Mouse (Mus musculus): Measurements from ENCODE around the gene Ttyh1. TPM values are rescaled to one million over a fixed set of nuclear protein-coding genes. Genes with fewer than 3 reads are reported as not detected.

The Ttyh1 gene
- polyA plus RNA-seq, 1 experiment from 2014 or later, result 66.6 TPM

GRCm38 (mm10) chr7:4143506-4143905 lies 24.3 kb downstream of the Ttyh1 start:
- Histone ChIP-seq H3K4me2 (replicated peaks; ENCODE audit: low read depth, low read length) (no peak overlapping the region), H3K9me3 (ENCODE audit: control insufficient read depth, low read length) (no peaks in the 10 kb centered on the region), H3K4me3 (ENCODE audit: low read depth, low read length) (no peak overlapping the region), H3K27me3 (ENCODE audit: control insufficient read depth, insufficient read depth, low read length) (no peaks in the 10 kb centered on the region), H3K4me1 (replicated peaks; ENCODE audit: control insufficient read depth, insufficient read depth, low read length) (peaks cover 2% of the 10 kb centered on the region; the same call in 1 of the 2 replicates), H3K27ac (ENCODE audit: low read depth, low read length) (no peak overlapping the region), H3K36me3 (ENCODE audit: control insufficient read depth, insufficient read depth, low read length) (peaks cover 51% of the 10 kb centered on the region), H3K9ac (ENCODE audit: low read depth, low read length) (no peak overlapping the region)
- 96% methylated on average over 18 of the region's 19 CpGs for WGBS
- ATAC-seq (ENCODE audit: low FRiP score) (no peak), DNase-seq (ENCODE audit: low spot score) (no peak)

GRCm38 (mm10) chr7:4144046-4144445 lies 24.8 kb downstream of the Ttyh1 start:
- Histone ChIP-seq H3K4me1 (replicated peaks; ENCODE audit: control insufficient read depth, insufficient read depth, low read length) (peaks cover 5% of the 10 kb centered on the region; the same call in 1 of the 2 replicates), H3K36me3 (ENCODE audit: control insufficient read depth, insufficient read depth, low read length) (peaks cover 49% of the 10 kb centered on the region), H3K27me3 (ENCODE audit: control insufficient read depth, insufficient read depth, low read length) (no peaks in the 10 kb centered on the region), H3K4me2 (replicated peaks; ENCODE audit: low read depth, low read length) (no peak overlapping the region), H3K4me3 (ENCODE audit: low read depth, low read length) (no peak overlapping the region), H3K9ac (ENCODE audit: low read depth, low read length) (no peak overlapping the region), H3K27ac (ENCODE audit: low read depth, low read length) (no peak overlapping the region), H3K9me3 (ENCODE audit: control insufficient read depth, low read length) (no peaks in the 10 kb centered on the region)
- WGBS, result 94% methylated on average over 13 of the region's 13 CpGs
- DNase-seq (ENCODE audit: low spot score), result no peak
- ATAC-seq (ENCODE audit: low FRiP score), result no peak

- Histone ChIP-seq H3K4me1 (replicated peaks; ENCODE audit: control insufficient read depth, insufficient read depth, low read length) (peaks cover 5% of the 10 kb centered on the region; the same call in 1 of the 2 replicates), H3K27me3 (ENCODE audit: control insufficient read depth, insufficient read depth, low read length) (no peaks in the 10 kb centered on the region), H3K27ac (ENCODE audit: low read depth, low read length) (no peak overlapping the region), H3K9me3 (ENCODE audit: control insufficient read depth, low read length) (no peaks in the 10 kb centered on the region), H3K9ac (ENCODE audit: low read depth, low read length) (no peak overlapping the region), H3K4me3 (ENCODE audit: low read depth, low read length) (no peak overlapping the region), H3K36me3 (ENCODE audit: control insufficient read depth, insufficient read depth, low read length) (peaks cover 42% of the 10 kb centered on the region), H3K4me2 (replicated peaks; ENCODE audit: low read depth, low read length) (no peak overlapping the region)
- DNase-seq (ENCODE audit: low spot score) (no peak), ATAC-seq (ENCODE audit: low FRiP score) (no peak)
- 95% methylated on average over 20 of the region's 20 CpGs for WGBS
Observed at GRCm38 (mm10) chr7:4144766-4145551, 25.8 kb downstream of the Ttyh1 start.

- ATAC-seq (ENCODE audit: low FRiP score) (no peak), DNase-seq (ENCODE audit: low spot score) (peak; percentile 76)
- Histone ChIP-seq H3K27me3 (ENCODE audit: control insufficient read depth, insufficient read depth, low read length) (peaks cover 3% of the 10 kb centered on the region), H3K4me1 (replicated peaks; ENCODE audit: control insufficient read depth, insufficient read depth, low read length) (peaks cover 5% of the 10 kb centered on the region; the same call in 1 of the 2 replicates), H3K36me3 (ENCODE audit: control insufficient read depth, insufficient read depth, low read length) (peaks cover 42% of the 10 kb centered on the region), H3K9me3 (ENCODE audit: control insufficient read depth, low read length) (no peaks in the 10 kb centered on the region), H3K27ac (ENCODE audit: low read depth, low read length) (no peak overlapping the region), H3K9ac (ENCODE audit: low read depth, low read length) (no peak overlapping the region), H3K4me3 (ENCODE audit: low read depth, low read length) (no peak overlapping the region), H3K4me2 (replicated peaks; ENCODE audit: low read depth, low read length) (no peak overlapping the region)
- 74% methylated on average over 6 of the region's 6 CpGs for WGBS
Observed at GRCm38 (mm10) chr7:4145552-4146190, 26.5 kb downstream of the Ttyh1 start.

- Histone ChIP-seq H3K4me3 (ENCODE audit: low read depth, low read length) (no peak overlapping the region), H3K9ac (ENCODE audit: low read depth, low read length) (no peak overlapping the region), H3K27me3 (ENCODE audit: control insufficient read depth, insufficient read depth, low read length) (peaks cover 11% of the 10 kb centered on the region), H3K9me3 (ENCODE audit: control insufficient read depth, low read length) (no peaks in the 10 kb centered on the region), H3K27ac (ENCODE audit: low read depth, low read length) (no peak overlapping the region), H3K4me1 (replicated peaks; ENCODE audit: control insufficient read depth, insufficient read depth, low read length) (peaks cover 5% of the 10 kb centered on the region; the same call in 1 of the 2 replicates), H3K36me3 (ENCODE audit: control insufficient read depth, insufficient read depth, low read length) (peaks cover 34% of the 10 kb centered on the region), H3K4me2 (replicated peaks; ENCODE audit: low read depth, low read length) (no peak overlapping the region)
- 94% methylated on average over 21 of the region's 23 CpGs for whole genome bisulfite sequencing
- ATAC-seq (ENCODE audit: low FRiP score) (no peak), DNase-seq (ENCODE audit: low spot score) (no peak)
Observed at GRCm38 (mm10) chr7:4146241-4147180, 27.3 kb downstream of the Ttyh1 start.

- ATAC-seq (ENCODE audit: low FRiP score), result no peak
- H3K4me2 ChIP-seq (replicated peaks; ENCODE audit: low read depth, low read length), result no peak overlapping the region
- H3K9me3 ChIP-seq (ENCODE audit: control insufficient read depth, low read length), result no peaks in the 10 kb centered on the region
- H3K4me1 ChIP-seq (replicated peaks; ENCODE audit: control insufficient read depth, insufficient read depth, low read length), result peaks cover 5% of the 10 kb centered on the region; the same call in 1 of the 2 replicates
- WGBS, result 86% methylated on average over 19 of the region's 20 CpGs
- no peak overlapping the region for H3K4me3 ChIP-seq (ENCODE audit: low read depth, low read length)
- DNase-seq (ENCODE audit: low spot score), result no peak
- peaks cover 31% of the 10 kb centered on the region for H3K36me3 ChIP-seq (ENCODE audit: control insufficient read depth, insufficient read depth, low read length)
- H3K27me3 ChIP-seq (ENCODE audit: control insufficient read depth, insufficient read depth, low read length), result peaks cover 13% of the 10 kb centered on the region
- H3K27ac ChIP-seq (ENCODE audit: low read depth, low read length), result no peak overlapping the region
- H3K9ac ChIP-seq (ENCODE audit: low read depth, low read length), result no peak overlapping the region
Observed at GRCm38 (mm10) chr7:4147371-4147770, 28.2 kb downstream of the Ttyh1 start.

GRCm38 (mm10) chr7:4147836-4148235 lies 28.6 kb downstream of the Ttyh1 start:
- ATAC-seq (ENCODE audit: low FRiP score) (no peak), DNase-seq (ENCODE audit: low spot score) (no peak)
- H3K36me3 ChIP-seq (ENCODE audit: control insufficient read depth, insufficient read depth, low read length), result peaks cover 26% of the 10 kb centered on the region
- peaks cover 13% of the 10 kb centered on the region for H3K27me3 ChIP-seq (ENCODE audit: control insufficient read depth, insufficient read depth, low read length)
- H3K4me2 ChIP-seq (replicated peaks; ENCODE audit: low read depth, low read length), result no peak overlapping the region
- 85% methylated on average over 4 of the region's 4 CpGs for WGBS
- H3K27ac ChIP-seq (ENCODE audit: low read depth, low read length), result no peak overlapping the region
- no peak overlapping the region for H3K9ac ChIP-seq (ENCODE audit: low read depth, low read length)
- H3K4me3 ChIP-seq (ENCODE audit: low read depth, low read length), result no peak overlapping the region
- H3K9me3 ChIP-seq (ENCODE audit: control insufficient read depth, low read length), result no peaks in the 10 kb centered on the region
- H3K4me1 ChIP-seq (replicated peaks; ENCODE audit: control insufficient read depth, insufficient read depth, low read length), result peaks cover 5% of the 10 kb centered on the region; the same call in 1 of the 2 replicates
